Mouse (Mus musculus) E14TG2a.4 (cell line): ENCODE data around the gene Peg10.
"Not testable (repeated sequence)": the region's sequence is repeated elsewhere in the genome, so short reads cannot be mapped to it uniquely, and the experiment has no call there.

ENCODE experiments used
- CTCF ChIP-seq: conservative IDR thresholded peaks from 2 replicates; pipeline ENCODE4 v1.5.1; 2014; ENCODE audit warnings: low read length
- NANOG ChIP-seq: IDR thresholded peaks from 2 replicates; pipeline ENCODE4 v1.6.1; 2014; ENCODE audit warnings: borderline replicate concordance, low read length, mixed read lengths

DNA sequence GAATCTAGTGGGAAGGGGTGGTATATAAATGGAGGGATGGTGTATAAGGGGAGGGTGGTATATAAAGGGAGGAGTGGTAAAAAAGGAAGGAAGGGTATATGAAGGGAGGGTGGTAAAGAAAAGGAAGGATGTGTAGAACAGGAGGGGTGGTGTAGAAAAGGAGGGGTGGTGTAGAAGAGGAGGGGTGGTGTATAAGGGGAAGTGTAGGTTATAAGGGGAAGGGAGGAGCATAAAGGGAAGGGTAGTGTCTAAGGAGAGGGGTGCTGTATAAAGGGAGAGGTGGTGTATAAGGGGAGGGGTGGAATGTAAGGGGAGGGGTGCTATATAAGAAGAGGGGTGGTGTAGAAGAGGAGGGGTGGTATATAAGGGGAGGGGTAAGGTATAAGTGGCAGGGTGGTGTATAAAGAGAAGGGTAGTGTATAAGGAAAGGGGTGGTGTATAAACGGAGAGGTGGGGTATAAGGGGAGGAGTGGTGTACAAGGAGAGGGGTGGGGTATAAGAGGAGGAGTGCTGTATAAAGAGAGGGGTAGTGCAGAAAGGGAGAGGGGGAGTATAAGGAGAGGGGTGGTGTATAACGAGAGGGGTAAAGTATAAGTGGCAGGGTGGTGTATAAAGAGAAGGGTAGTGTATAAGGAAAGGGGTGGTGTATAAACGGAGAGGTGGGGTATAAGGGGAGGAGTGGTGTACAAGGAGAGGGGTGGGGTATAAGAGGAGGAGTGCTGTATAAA is 14.5 kb downstream of the Peg10 start:
- not testable (repeated sequence) for TF ChIP-seq CTCF, NANOG
